Mouse (Mus musculus) heart, embryonic 12.5 days (tissue): Measurements from ENCODE around the gene Zfp148. TPM values are rescaled to one million over a fixed set of nuclear protein-coding genes. Genes with fewer than 3 reads are reported as not detected.

Experiments
- ATAC-seq: fragments of 200-750 bp; cut with Nextera tagmentation; 2 replicates; pipeline ENCODE4 v1.8.0; 2017; ENCODE audit warnings: moderate TSS enrichment, moderate library complexity; ENCODE audit not compliant: insufficient number of reproducible peaks, low FRiP score
- H3K27ac ChIP-seq: fragments of 300-500 bp; sonication (generic); 2 replicates; pipeline ENCODE4 v1.5.1; 2016; ENCODE audit warnings: mild to moderate bottlenecking, moderate library complexity; ENCODE audit not compliant: poor library complexity, severe bottlenecking
- H3K27me3 ChIP-seq: fragments of 300-500 bp; sonication (generic); replicated peaks from 2 replicates; pipeline ENCODE4 v1.6.1; 2016; ENCODE audit warnings: mild to moderate bottlenecking, moderate library complexity
- H3K36me3 ChIP-seq: fragments of 300-500 bp; sonication (generic); 2 replicates; pipeline ENCODE4 v1.6.1; 2016; ENCODE audit warnings: mild to moderate bottlenecking, moderate library complexity
- H3K4me1 ChIP-seq: fragments of 300-500 bp; sonication (generic); replicated peaks from 2 replicates; pipeline ENCODE4 v1.6.1; 2016; ENCODE audit warnings: mild to moderate bottlenecking
- H3K4me2 ChIP-seq: fragments of 300-500 bp; sonication (generic); 2 replicates; pipeline ENCODE4 v1.6.1; 2016; ENCODE audit warnings: mild to moderate bottlenecking, moderate library complexity
- H3K4me3 ChIP-seq: fragments of 300-500 bp; sonication (generic); 2 replicates; pipeline ENCODE4 v1.5.1; 2016; ENCODE audit warnings: mild to moderate bottlenecking
- H3K9ac ChIP-seq: fragments of 300-500 bp; sonication (generic); 2 replicates; pipeline ENCODE4 v1.6.1; 2016; ENCODE audit warnings: mild to moderate bottlenecking, moderate library complexity
- H3K9me3 ChIP-seq: fragments of 300-500 bp; sonication (generic); replicated peaks from 2 replicates; pipeline ENCODE4 v1.6.1; 2016; ENCODE audit warnings: mild to moderate bottlenecking, moderate library complexity
- WGBS: fragments of 180-500 bp; shearing (Covaris S2); methylation state at CpG from one replicate; pipeline ENCODE4 v1.1.7; 2016; 5-methylcytosine and 5-hydroxymethylcytosine counted together
- polyA plus RNA-seq: library from polyadenylated mRNA; unstranded; fragments of >200 nt; fragmentation: Nextera tagmentation; extraction: Ambion mirVana; gene quantifications from 2 replicates; pipeline ENCODE4 v1.2.1, GENCODE M21; 2016

The Zfp148 gene
- polyA plus RNA-seq, 1 experiment from 2014 or later: 46.5 TPM

- Histone ChIP-seq H3K27me3 (no peaks in the 10 kb centered on the region), H3K9me3 (no peaks in the 10 kb centered on the region), H3K27ac (no peak overlapping the region), H3K4me3 (no peak overlapping the region), H3K4me1 (no peaks in the 10 kb centered on the region), H3K9ac (no peak overlapping the region), H3K4me2 (no peak overlapping the region), H3K36me3 (no peaks in the 10 kb centered on the region)
- ATAC-seq: no peak
- 72% methylated on average over 8 of the region's 8 CpGs for WGBS
Observed at GRCm38 (mm10) chr16:33536456-33536855, 155.8 kb downstream of the Zfp148 start.

GRCm38 (mm10) chr16:33537499-33538225 lies 157.0 kb downstream of the Zfp148 start:
- Histone ChIP-seq H3K36me3 (no peaks in the 10 kb centered on the region), H3K9ac (no peak overlapping the region), H3K4me2 (no peak overlapping the region), H3K9me3 (no peaks in the 10 kb centered on the region), H3K27ac (no peak overlapping the region), H3K4me3 (no peak overlapping the region), H3K4me1 (no peaks in the 10 kb centered on the region), H3K27me3 (no peaks in the 10 kb centered on the region)
- WGBS: 82% methylated on average over 21 of the region's 21 CpGs
- ATAC-seq: no peak

GRCm38 (mm10) chr16:33544346-33544745 lies 163.7 kb downstream of the Zfp148 start:
- H3K4me3 ChIP-seq: no peak overlapping the region
- H3K4me2 ChIP-seq: no peak overlapping the region
- ATAC-seq: no peak
- H3K4me1 ChIP-seq: no peaks in the 10 kb centered on the region
- H3K9ac ChIP-seq: no peak overlapping the region
- H3K36me3 ChIP-seq: no peaks in the 10 kb centered on the region
- H3K9me3 ChIP-seq: no peaks in the 10 kb centered on the region
- H3K27ac ChIP-seq: no peak overlapping the region
- no peaks in the 10 kb centered on the region for H3K27me3 ChIP-seq
- 91% methylated on average over 2 of the region's 2 CpGs for WGBS

DNA sequence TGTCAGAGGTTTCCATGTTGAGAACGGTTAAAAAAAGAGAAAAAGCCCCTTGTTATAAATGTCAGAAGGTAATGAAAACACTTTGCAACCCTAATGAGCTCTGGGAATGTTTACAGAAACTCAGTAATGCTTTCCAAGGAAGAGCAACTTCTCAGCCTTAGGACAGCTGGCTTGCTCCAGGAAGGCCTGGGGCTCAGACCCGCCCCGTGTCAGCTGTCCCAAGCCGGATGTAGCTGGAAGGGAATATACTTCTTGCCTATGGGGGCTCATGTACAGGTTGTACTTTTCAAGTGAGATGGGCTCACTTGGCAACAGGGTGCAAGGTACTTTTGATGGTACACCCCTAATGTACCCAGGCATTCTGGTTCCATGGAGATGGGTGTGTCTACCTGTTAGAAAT lies 164.9 kb downstream of the Zfp148 start:
- H3K4me3 ChIP-seq: no peak overlapping the region
- WGBS: 80% methylated on average over 4 of the region's 4 CpGs
- H3K27ac ChIP-seq: no peak overlapping the region
- no peak overlapping the region for H3K4me2 ChIP-seq
- H3K9ac ChIP-seq: no peak overlapping the region
- no peaks in the 10 kb centered on the region for H3K4me1 ChIP-seq
- no peak for ATAC-seq
- no peaks in the 10 kb centered on the region for H3K9me3 ChIP-seq
- no peaks in the 10 kb centered on the region for H3K27me3 ChIP-seq
- H3K36me3 ChIP-seq: no peaks in the 10 kb centered on the region

GRCm38 (mm10) chr16:33553689-33554342 lies 173.2 kb downstream of the Zfp148 start:
- WGBS: 69% methylated on average over 9 of the region's 9 CpGs
- Histone ChIP-seq H3K9ac (no peak overlapping the region), H3K27ac (no peak overlapping the region), H3K4me2 (no peak overlapping the region), H3K9me3 (no peaks in the 10 kb centered on the region), H3K27me3 (no peaks in the 10 kb centered on the region), H3K36me3 (no peaks in the 10 kb centered on the region), H3K4me3 (no peak overlapping the region), H3K4me1 (no peaks in the 10 kb centered on the region)
- no peak for ATAC-seq

Other genes starting within 250 kb of the Zfp148 start
- 20.6 and 21.7 TPM in 2 replicates for gene Osbpl11, start 195.8 kb upstream of the Zfp148 start, polyA plus RNA-seq
- gene Snx4, start 129.4 kb upstream of the Zfp148 start, polyA plus RNA-seq: 79.9 and 81.4 TPM in 2 replicates
- gene Slc12a8, start 136.5 kb downstream of the Zfp148 start, polyA plus RNA-seq: 1.2 and 1.3 TPM in 2 replicates